Mouse (Mus musculus) liver, postnatal 0 days (tissue): ENCODE measurements around the gene Noto.

ENCODE experiments used
- CTCF ChIP-seq: sonication (generic); IDR thresholded peaks from 2 replicates; pipeline ENCODE4 v1.5.1; 2016; ENCODE audit warnings: antibody characterized with exemption, low read depth
- EP300 ChIP-seq: IDR thresholded peaks from 2 replicates; pipeline ENCODE4 v1.6.1; 2016; ENCODE audit warnings: antibody characterized with exemption, low read depth, mild to moderate bottlenecking

- TF ChIP-seq CTCF (no peak), EP300 (no peak)
Measured at GRCm38 (mm10) chr6:85433865-85434264, 10.2 kb downstream of the Noto start.
